Mouse (Mus musculus) G1E (cell line): ENCODE measurements around the gene Jam3.

Source experiments
- CTCF ChIP-seq: IDR thresholded peaks from 2 replicates; pipeline ENCODE4 v1.5.1; 2012; ENCODE audit warnings: low read depth, low read length, inconsistent platforms, mixed read lengths
- GATA1 ChIP-seq: IDR thresholded peaks from 2 replicates; pipeline ENCODE4 v1.6.1; 2012; ENCODE audit warnings: borderline replicate concordance, low read length, inconsistent platforms, mixed read lengths
- GATA2 ChIP-seq: IDR thresholded peaks from 2 replicates; pipeline ENCODE4 v1.6.1; 2012; ENCODE audit warnings: low read depth, low read length, inconsistent platforms, borderline replicate concordance
- POLR2AphosphoS5 ChIP-seq: IDR thresholded peaks from 2 replicates; pipeline ENCODE4 v1.6.1; 2012; ENCODE audit warnings: low read depth, low read length, inconsistent platforms; ENCODE audit not compliant: insufficient replicate concordance
- TAL1 ChIP-seq: conservative IDR thresholded peaks from 2 replicates; pipeline ENCODE4 v1.6.1; 2012; ENCODE audit warnings: low read depth, low read length, inconsistent platforms, mixed read lengths

DNA sequence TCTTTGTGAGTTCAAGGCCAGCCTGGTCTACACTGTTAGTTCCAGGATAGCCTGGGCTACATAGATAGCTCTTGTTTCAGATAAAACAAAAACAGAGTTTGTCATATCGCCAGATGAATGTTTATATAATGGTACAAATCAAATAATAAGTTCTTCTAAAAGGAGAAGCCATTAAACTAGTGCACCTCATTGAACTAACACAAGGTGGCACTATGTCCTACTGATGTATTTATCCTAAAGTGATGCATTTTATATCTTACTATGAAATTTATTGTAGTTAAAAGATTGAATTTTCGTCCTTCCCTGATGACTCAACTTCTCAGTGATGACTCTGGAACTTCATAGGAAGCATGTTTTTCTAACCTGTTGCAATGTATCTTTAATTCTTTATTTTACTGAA lies 105.7 kb downstream of the Jam3 start:
- TF ChIP-seq CTCF (no peak), GATA1 (no peak), POLR2AphosphoS5 (no peak), TAL1 (no peak), GATA2 (no peak)
